Mouse (Mus musculus) left cerebral cortex, adult 9 months (tissue): ENCODE measurements at regions not wholly inside any gene's neighbourhood (a gene's known extent, or its start where the extent isn't known, plus 50 kb on each side); places are given as distances from the start of the nearest gene placed in this dataset.
"Not testable (repeated sequence)": the region's sequence is repeated elsewhere in the genome, so short reads cannot be mapped to it uniquely, and the experiment has no call there.

ENCODE experiments used
- DNase-seq, 2 experiments: peaks; one replicate each; pipeline ENCODE4 v3.0.0; 2022; ENCODE audit warnings: low spot score in 2 of 2

DNA sequence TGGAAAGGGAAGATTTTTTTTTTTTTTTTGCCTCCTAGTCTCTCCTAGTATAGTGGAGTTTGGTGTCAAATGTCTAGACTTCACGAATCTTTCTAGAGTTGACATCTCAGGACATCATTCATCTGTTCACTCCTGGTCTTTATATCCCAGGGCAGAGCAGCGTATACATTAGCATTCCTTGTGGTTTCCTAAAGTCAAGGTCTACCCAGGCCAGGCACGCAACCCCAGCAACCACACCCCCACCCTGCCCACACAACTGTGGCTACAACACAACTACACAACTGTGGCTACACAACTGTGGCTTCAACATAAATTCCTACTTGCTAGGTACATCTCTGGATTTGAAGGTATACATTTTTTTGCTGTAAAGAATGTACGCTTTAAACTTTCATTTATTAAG is 122.2 kb downstream of the Ppp1r3a start:
- no peak for DNase-seq

DNA sequence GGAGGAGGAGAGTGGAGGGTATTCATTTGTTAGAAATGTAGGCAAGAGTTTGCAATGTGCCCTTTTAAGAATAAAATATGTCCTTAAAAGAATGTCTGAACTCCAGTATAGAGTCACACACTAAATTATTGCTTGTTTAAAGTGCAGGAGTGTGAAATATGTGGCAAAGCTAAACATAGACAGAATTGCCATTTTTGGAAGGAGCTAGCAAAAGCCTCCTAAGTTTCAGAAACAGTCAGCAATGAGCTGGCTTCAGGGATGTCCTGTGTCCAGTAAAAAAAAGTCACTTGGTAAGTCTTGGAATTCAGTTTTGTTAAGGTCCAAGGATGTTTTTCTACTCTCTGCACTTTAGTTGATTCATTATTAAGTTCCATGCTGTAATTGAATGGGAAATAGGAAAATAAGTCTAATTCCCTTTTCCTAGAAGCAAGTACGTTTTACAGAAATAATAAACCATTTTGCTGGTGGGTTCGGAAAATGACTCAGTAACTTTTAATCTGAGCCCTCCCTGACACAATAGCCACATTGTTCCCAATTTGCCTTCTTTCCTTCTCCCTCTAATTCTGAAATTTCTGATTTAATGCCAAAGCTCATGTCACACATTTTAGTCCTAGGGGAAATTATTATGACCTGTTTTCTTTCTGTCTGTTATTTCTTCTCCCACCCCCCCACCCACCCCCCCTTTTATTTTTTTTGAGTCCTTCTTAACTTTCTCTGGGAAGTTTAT is 123.2 kb downstream of the Ppp1r3a start:
- DNase-seq: no peak

DNA sequence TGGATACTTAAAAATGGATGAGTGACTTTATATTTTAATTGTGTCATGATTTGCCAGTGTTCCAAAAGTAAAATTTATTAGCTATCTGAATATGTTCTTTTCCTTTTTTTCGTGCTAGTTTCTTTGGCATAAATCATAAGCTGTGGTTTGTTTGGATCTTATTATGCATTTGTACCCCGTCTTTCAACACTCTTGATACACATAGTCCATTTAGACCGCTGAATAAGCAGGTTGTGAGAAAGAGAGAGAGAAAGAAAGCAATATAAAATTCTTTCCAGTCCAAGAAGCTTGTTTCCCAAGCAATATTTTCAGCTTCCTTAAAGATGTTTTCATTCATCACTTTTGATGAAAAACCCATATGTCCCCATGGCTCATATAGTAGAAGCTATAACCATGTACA is 138.4 kb downstream of the Ppp1r3a start:
- no peak for DNase-seq

DNA sequence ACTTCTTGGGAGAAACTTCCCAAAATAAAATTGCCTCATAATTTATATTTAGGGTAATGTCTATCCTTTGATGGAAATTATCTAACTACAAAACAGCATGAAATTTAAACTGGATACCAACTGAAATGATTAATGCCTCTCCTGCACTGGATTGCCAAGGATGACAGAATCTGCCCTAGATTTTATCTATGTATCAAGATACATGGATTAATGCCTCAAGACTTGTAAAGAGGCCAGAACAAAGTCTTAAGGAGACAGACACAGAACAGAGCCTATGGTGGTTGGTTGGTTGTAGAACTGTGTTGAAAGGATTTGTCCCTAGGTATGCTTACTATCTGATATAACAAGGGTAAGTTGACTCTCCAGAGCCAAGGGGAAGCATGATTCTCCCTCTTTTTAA is 147.0 kb downstream of the Ppp1r3a start:
- no peak for DNase-seq

DNA sequence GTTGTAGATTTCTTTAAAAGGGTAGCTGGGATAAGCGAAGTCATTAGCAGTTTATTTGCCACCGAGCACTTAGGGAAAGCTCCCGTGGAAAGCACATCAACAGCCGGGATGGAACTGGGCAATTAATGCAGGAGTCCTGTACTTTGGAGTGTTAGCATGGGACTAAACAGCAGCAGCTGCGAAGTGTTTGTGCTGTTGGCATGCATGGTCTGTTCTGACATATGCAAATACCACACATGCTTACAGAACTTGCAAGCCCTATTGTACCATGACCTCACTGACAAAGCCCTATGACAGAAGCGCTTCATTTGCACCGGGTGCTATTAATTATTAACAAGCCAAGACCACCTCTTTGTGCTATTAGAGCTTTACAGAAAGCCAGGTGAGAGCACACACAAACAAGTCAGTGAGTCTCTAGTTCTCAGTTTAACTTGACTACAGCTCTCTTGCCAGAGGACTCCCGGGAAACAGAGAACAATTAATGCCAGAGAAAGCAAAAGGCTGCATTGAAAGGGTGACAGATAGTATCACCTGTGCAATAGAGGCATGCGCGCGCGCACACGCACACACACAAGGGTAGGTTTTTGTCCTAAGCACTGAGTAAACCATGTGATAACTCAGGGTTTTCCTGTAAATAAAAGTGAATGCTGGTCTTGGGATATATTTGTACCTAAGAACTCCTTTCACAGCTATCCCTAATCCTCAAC is 154.4 kb downstream of the Ppp1r3a start:
- DNase-seq: no peak

DNA sequence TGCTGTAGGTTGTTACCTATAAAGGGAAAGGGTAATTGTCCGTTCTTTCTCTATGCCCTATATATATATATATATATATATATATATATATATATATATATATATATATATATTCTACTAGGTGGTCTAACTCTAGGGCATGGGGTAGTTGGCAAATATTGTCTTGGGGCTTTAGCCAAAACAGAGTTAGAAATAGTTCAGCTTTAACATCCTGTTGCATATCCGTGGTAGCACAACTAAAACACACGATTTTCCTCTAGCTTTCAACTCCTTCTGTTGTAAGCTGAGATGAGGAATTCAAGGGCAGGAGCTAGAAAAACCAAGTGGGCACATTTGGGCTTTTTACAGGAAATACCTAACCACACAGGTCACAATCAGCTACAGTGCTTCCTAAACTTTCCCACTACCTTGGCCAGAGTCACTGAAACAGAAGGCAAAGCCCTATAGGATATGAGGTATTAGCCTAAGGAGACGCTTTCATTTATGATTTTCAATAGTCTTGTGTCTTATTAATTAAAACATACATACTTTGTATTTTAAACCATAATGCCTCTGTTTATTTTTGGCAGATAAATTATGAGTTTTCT is 158.1 kb downstream of the Ppp1r3a start:
- no peak for DNase-seq

DNA sequence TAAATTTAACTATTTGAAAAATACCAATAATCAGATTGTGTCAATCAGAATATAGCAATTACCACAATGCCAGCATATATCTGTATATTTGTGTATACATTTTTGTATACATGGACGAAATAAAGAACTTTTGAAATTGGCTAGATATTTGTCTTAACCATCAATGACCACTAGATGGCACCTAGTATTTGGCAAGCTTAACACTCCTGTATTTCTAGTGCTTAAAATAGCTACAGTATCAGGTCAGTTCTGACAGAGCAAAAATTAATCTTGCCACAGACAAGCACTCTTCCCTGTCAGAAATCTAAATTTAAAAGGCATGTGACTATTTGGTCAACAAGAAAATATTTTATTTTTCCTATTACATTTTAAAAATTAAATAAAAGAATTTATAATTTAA is 169.2 kb downstream of the Ppp1r3a start:
- no peak for DNase-seq

DNA sequence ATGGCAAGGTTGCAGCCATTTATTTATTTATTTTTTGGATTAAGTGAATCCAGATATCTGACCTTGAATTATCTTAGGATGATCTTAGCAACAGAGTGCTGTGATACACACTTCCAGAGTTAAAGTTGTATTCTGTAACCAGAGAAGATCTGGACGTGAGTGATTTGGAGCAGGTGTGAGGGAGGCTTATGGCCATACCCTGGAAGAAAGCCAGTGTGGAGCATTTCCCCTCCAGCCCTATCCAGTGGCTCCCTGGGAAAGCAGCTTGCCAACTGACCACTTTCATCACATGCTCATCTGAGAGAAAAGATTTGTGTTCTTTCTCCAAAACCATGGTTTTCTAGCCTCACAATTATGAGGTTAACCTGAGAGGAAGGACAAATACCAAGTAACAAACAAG is 171.2 kb downstream of the Ppp1r3a start:
- no peak for DNase-seq

DNA sequence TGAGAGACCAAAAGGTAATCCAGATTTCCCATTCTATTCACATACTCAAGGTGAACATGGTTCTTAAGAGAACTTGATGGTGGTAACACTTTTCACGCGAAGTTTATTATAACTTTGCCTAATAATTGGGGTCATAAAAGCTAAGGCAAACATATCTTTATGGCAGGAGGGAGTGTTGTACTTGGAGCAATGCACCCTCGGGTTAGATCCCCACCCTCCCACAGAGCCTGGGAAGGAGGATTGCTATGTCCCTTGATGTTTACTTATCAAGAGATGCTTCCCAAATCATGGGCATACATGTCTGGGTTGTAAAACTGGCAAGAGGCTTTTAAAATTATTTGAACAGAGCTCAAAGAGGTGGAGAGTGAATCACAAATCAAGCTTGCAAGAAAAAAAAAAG is 180.5 kb downstream of the Ppp1r3a start:
- no peak for DNase-seq

DNA sequence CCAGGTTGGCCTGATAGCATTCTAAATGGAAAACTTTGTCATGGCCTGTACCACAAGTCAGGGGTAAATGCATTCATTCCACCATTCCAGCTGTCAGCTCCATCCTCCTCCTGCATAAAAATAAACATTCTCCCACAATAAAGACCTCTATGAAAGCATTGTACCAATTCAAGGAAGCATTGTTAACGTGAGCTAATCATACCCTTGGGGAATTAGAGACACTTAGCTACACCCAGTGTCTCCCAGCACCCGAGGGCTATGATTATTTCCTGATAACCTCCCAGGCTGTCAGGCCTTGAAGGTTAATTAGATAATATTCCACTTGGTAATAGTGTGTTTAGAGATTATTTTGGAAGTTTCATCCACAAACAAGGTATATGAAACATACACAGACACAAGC is 182.1 kb downstream of the Ppp1r3a start:
- peak in 1 of 2 experiments; percentile 2 for DNase-seq

DNA sequence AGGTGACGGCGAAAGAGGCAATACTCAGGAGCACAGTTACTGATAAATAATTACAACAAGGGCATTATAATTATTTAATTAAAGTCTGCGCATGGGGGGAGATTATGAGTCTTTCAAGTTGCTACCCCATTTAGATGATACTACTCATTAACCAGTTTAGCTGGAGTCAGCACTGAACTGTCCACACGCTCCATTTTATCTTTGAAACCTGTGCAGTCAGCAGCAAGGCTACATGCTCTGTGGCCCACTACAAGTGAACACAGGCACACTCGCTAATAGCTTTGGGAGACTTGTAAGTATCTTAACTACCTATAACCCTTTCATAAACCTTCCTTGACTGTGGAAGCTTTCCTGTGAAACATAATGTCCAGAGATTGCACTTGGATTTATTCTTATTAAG is 214.7 kb downstream of the Ppp1r3a start:
- no peak for DNase-seq

DNA sequence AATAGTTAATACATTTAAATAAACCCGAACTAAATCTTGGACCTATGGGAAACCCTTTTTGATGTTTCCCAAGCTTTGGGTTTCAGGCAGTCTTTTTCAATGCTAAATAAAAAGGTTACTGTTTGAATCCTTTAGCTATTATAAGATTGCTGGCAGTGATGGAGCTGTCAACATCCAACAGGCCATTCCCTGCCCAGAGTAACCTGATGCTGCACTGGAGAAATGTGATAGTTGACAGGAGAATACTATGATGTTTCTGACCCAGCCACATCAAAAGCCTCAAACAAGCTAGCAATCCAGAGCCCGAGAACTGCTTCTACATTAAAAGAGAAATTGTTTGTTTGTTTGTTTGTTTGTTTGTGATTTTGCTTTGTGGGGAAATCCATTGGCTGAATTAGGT is 226.0 kb downstream of the Ppp1r3a start:
- DNase-seq: no peak

DNA sequence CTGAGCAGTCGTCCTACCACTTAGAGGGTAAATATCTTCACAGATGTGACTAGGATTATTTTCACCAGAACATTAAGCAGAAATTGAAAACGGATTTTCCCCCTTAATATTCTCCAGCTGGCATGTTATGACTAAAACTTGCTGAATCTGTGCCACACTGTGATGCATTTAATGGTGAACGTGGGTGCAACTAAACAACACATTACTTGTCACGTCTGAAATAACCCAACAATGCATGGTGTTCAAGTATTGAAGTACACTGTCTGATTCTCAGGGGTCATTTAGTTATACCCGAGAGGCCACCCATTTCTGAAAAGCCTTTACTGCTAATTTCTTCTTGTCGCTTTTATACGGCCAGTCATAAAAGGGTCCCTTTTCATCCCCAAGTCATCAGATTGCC is 226.5 kb downstream of the Ppp1r3a start:
- DNase-seq: no peak

DNA sequence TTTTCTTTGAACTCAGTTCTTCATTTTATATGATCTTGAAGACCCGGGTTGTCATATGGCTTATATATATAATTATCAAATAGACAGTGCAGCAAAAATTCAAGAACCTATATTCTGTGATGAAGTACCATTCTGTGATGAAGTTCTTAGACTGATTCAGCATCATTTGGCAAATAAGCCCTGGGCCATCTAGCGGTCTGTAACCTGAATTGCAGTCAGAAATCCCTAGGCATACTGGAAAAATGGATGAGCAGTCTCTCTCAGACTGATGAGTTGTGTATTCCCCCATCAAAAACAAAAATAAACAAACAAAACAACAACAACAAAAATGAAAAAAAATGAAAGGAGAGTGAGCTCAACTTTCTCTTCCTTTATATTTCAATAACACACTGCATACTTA is 232.3 kb downstream of the Ppp1r3a start:
- peak in 1 of 2 experiments; percentile 20 for DNase-seq

DNA sequence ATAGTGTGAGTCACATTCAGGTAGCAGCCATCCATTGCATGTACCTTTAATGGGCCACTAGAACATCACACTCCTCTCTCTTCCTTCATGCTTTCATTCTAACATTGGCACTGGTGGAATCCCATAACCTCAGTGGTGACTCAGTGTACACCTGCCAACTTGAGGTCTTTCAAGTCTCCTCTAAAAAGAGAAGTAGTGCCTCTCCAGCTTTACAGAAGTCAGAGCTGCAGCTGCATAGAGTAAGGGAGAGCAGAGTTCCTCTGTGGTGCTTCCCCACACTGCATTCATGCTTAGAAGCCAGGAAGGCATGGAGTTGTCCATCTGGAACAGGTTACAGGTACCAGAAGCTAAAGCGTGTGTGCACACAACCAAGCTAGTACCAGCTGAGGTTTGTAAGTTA is 233.8 kb downstream of the Ppp1r3a start:
- no peak for DNase-seq

DNA sequence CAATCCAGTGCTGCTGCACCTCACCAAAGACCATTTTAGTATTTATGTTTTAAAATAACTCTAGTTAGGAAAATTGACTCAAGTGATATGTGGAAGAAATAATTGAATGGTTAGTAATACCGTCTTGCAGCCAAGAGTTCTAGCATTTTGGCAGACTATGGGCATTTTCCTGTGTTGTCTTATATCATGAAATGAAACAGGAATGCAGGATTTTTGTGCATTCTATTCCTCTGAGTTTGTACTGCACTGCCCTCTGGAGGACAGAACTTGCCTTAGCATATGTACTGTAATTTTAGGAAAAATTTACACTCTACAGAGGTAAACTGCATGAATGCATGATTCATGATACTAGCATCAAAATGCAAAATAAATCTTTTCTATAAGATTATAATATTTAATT is 250.9 kb downstream of the Ppp1r3a start:
- DNase-seq: peak; percentile 3 to 73

DNA sequence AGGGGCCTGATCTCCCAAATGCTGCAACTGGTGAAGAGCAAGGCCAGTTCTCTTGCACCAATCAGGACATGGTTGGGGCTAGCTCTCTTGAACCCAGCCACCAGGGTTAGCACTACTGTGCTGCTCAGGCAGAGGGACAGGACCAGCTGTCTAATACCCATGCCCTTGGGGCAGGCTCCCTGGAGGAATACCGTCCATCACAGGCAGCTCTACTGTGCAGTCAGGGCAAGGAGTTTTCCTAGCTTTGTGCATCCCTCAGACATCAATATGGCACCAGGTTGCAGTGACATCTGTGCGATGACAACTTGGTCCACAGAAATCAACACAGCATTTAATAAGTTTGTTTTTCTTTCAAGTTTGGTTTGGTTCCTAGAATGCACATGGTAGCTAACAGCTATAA is 254.4 kb downstream of the Ppp1r3a start:
- no peak for DNase-seq

DNA sequence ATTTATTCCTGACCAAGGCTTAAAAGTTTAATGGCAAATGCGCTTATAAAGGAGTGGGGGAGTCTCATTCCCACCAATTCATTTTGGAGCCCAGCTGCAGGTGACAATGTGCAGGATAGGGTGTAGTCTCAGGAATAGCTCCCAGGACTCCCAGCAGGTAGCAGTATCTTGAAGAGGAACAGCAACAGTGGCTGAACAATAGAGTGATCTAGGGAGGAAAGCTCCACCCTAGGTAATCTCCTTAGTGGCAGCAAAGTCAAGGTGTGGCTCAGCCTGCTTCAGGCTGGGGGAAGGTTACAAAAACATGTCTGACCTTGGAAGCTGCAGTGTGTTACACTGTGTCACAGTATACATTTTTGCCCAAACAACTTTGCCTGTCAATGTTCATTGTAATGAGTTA is 255.2 kb downstream of the Ppp1r3a start:
- not testable (repeated sequence) for DNase-seq

DNA sequence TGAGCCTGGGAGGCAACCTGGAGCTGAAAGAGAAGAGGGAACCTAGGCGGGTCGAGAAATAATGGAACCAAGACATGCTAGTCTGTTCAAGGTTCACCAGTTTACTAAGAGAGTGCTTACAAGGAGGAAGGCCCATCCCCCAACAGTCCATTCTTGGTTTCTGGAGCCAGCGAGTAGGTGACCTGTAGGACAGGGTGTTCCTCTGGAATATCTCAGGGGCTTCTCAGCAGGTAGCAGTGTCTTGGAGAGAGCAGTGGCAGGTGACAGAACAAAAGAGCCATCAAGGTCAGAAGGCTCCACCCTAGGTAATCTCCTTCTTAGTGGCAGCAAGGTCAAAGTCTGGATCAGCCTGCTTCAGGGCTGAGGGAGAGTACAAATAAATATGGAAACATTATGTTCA is 268.4 kb downstream of the Ppp1r3a start:
- not testable (repeated sequence) for DNase-seq

DNA sequence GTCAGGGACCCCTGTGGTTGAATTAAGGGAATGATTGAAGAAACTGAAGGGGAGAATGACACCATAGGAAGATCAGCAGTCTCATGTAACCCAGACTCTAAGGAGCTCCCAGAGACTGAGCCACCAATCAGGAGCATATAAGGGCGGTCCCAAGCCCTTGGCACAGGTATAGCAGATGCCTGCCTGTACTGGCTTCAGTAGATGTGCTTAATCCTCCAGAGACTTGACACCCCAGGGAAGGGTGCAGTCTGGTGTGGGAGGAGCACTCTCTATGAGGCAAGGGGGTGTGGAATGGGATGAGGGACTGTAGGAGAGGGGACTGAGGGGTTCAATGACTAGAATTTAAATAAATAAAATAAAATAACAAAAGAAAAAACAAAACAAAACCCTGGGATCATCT is 298.7 kb downstream of the Ppp1r3a start:
- no peak for DNase-seq

DNA sequence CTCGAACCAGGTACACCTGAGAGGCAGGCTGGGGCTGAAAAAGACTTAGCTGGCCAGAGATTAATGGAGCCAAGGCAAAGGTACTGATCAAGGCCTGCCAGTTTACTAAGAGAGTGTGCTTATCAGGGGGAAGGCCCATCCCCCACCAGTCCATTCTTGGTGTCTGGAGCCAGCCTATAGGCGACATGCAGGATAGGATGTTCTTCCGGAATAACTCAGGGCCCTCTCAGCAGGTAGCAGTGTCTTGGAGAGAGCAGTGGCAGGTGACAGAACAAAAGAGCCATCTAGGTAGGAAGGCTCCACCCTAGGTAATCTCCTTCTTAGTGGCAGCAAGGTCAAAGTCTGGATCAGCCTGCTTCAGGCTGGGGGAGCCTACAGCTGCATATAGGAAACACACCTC is 301.8 kb downstream of the Ppp1r3a start:
- not testable (repeated sequence) for DNase-seq

DNA sequence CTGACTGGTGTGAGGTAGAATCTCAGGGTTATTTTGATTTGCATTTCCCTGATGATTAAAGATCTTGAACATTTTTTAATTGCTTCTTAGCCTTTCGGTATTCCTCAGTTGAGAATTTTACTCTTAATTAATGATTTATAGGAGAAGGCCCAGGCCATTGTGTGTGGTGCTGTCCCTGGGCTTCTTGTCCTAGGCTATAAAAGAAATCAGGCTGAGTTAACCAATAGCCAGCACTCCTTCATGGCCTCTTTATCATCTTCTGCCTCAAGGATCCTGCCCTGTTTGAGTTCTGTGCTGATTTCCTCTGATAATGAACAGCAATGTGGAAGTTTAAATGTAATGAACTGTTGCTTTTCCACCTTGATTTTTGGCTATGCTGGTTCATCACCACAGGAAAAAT is 323.3 kb downstream of the Ppp1r3a start:
- DNase-seq: no peak

DNA sequence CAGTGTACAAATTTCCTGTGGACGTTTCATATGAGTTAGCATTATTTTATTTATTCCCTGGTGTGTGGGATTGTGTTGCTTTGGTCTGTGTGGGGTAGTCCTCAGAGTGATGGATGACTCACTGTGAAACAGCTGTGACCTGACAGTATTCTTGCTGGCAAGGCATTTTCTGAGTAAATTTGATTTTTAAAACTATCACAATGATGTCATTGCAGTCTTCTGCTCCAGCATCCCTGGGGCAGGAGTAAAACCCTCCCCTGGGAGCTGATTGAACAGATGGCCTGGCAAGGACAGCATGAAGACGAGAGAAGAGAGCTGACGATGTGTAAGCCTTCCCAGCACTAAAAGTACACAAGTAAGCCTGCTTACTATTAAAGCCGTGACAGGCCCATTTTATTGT is 345.3 kb downstream of the Ppp1r3a start:
- DNase-seq: peak; percentile 44 to 65
